Mouse (Mus musculus) spleen, postnatal 0 days (tissue): ENCODE measurements around the gene Naa60. TPM values are rescaled to one million over a fixed set of nuclear protein-coding genes. Genes with fewer than 3 reads are reported as not detected.

ENCODE experiments used
- polyA plus RNA-seq: library from polyadenylated mRNA; unstranded; fragments of >200 nt; fragmentation: Nextera tagmentation; extraction: Ambion mirVana; gene quantifications from 2 replicates; pipeline ENCODE4 v1.2.1, GENCODE M21; 2015

The Naa60 gene
- 24.0 and 29.9 TPM in 2 replicates for polyA plus RNA-seq

GRCm38 (mm10) chr16:3872216-3873047 lies at the start of gene Naa60:
Naa60 (plus strand) TSS chr16:3872375.

GRCm38 (mm10) chr16:3830588-3831109 lies 41.5 kb upstream of the Naa60 start, which contains the start of gene Olfr15:
Olfr15 (plus strand) TSS chr16:3830878.

GRCm38 (mm10) chr16:3846711-3847518 lies 25.3 kb upstream of the Naa60 start, which contains the start of gene Zfp174:
Zfp174 (plus strand) TSS chr16:3847268.

GRCm38 (mm10) chr16:3884201-3885064 lies 12.3 kb downstream of the Naa60 start, which contains the start of the genes Zfp597 and Gm20695:
Zfp597 (minus strand) TSS chr16:3884561.
Gm20695 (plus strand) TSS chr16:3884648.

GRCm38 (mm10) chr16:3908537-3909111 lies 36.4 kb downstream of the Naa60 start, which contains the start of the genes 1700037C18Rik and Cluap1:
1700037C18Rik (minus strand) TSS chr16:3908689.
Cluap1 (plus strand) TSS chr16:3908801.

Other genes starting within 250 kb of the Naa60 start
- gene Mefv, start 154.3 kb upstream of the Naa60 start, polyA plus RNA-seq = 0.77 and 1.2 TPM in 2 replicates
- 21.9 and 24.9 TPM in 2 replicates for gene Zfp263, start 128.3 kb upstream of the Naa60 start, polyA plus RNA-seq
- gene Olfr15, start 41.5 kb upstream of the Naa60 start, polyA plus RNA-seq = 0.05 TPM in 1 of 2 replicates, not detected in the other
- gene Zfp174, start 25.1 kb upstream of the Naa60 start, polyA plus RNA-seq = 0.25 and 0.40 TPM in 2 replicates
- gene Zfp597, start 12.2 kb downstream of the Naa60 start, polyA plus RNA-seq = 2.1 and 3.5 TPM in 2 replicates
- 0.38 and 1.2 TPM in 2 replicates for gene Gm20695, start 12.3 kb downstream of the Naa60 start, polyA plus RNA-seq
- 6.1 and 6.3 TPM in 2 replicates for gene 1700037C18Rik, start 36.3 kb downstream of the Naa60 start, polyA plus RNA-seq
- gene Cluap1, start 36.4 kb downstream of the Naa60 start, polyA plus RNA-seq = 16.4 and 17.4 TPM in 2 replicates
- gene Nlrc3, start 104.3 kb downstream of the Naa60 start, polyA plus RNA-seq = 0.82 and 1.5 TPM in 2 replicates
- gene Slx4, start 131.4 kb downstream of the Naa60 start, polyA plus RNA-seq = 8.3 and 8.5 TPM in 2 replicates
- gene Dnase1, start 164.6 kb downstream of the Naa60 start, polyA plus RNA-seq = 0.75 and 1.4 TPM in 2 replicates
- 49.4 and 53.1 TPM in 2 replicates for gene Trap1, start 205.5 kb downstream of the Naa60 start, polyA plus RNA-seq